Mouse (Mus musculus) gastrocnemius, adult 2 months (tissue): ENCODE measurements around the gene Triobp. TPM values are rescaled to one million over a fixed set of nuclear protein-coding genes. Genes with fewer than 3 reads are reported as not detected.

Experiments
- DNase-seq: peaks from one replicate; pipeline ENCODE4 v3.0.0; 2022
- H3K27ac ChIP-seq: fragments of 200-600 bp; 2 replicates; pipeline ENCODE4 v1.8.1; 2022; ENCODE audit warnings: mild to moderate bottlenecking
- H3K4me3 ChIP-seq: fragments of 200-600 bp; 2 replicates; pipeline ENCODE4 v1.8.1; 2022; ENCODE audit warnings: mild to moderate bottlenecking, moderate library complexity
- CTCF ChIP-seq: fragments of 200-600 bp; IDR thresholded peaks from 2 replicates; pipeline ENCODE4 v1.8.1; 2022; ENCODE audit warnings: antibody characterized with exemption, mild to moderate bottlenecking, moderate library complexity
- intact Hi-C: fragments of 180-260 bp; cut with DNase I; formaldehyde crosslinking; loops from one replicate; pipeline ENCODE4 v1.15.1; 2025
- total RNA-seq, 2 experiments: library from RNA; stranded (reverse); gene quantifications; 2 replicates each; pipeline ENCODE4 v1.2.3; 2021

The Triobp gene
- total RNA-seq, 2 experiments from 2014 or later, result 33.2 to 36.6 TPM

- DNase-seq, result peak; percentile 49
- no peak for TF ChIP-seq CTCF
- intact Hi-C loops, result loop anchor here (5.0 kb wide), 1 partner anchor 158 kb away; no protein-coding TSS in a partner anchor
Measured at GRCm38 (mm10) chr15:78914091-78914822, 33.3 kb upstream of the Triobp start.

GRCm38 (mm10) chr15:78914823-78915659 lies 32.5 kb upstream of the Triobp start:
- TF ChIP-seq CTCF, result no peak
- H3K27ac ChIP-seq, result no peak overlapping the region
- H3K4me3 ChIP-seq, result peak overlapping the region; percentile 74
- no peak for DNase-seq
- intact Hi-C loops, result loop anchor here (1.0 to 5.0 kb wide), 2 partner anchors 15 to 157 kb away; no protein-coding TSS in a partner anchor

More at GRCm38 (mm10) chr15:78914091-78914822, 33.3 kb upstream of the Triobp start:
- H3K27ac ChIP-seq, result peak overlapping the region; percentile 63
- peak overlapping the region; percentile 74 for H3K4me3 ChIP-seq

DNA sequence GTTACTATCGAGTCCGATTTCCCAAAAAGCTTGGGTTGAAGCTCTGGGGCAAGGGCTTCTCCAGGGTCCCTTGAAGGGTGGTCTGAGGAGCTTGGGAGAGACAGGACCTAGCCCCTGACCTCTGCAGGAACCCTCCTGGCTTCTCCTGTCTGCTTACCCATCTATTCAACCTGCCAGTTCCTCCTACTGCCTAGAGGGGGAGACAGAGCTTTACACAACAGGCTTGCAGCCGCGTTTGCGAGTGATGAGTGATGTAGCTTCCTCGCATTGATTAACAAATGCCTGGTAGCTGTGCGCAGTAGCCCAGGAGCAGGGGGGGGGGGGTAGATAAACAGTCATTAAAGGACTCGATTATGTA lies 31.9 kb upstream of the Triobp start:
- no peak overlapping the region for H3K4me3 ChIP-seq
- peak; percentile 73 for DNase-seq
- no peak overlapping the region for H3K27ac ChIP-seq
- TF ChIP-seq CTCF, result peak; percentile 89
- intact Hi-C loops, result loop anchor here (1.0 kb wide), 2 partner anchors 15 to 27 kb away; no protein-coding TSS in a partner anchor

DNA sequence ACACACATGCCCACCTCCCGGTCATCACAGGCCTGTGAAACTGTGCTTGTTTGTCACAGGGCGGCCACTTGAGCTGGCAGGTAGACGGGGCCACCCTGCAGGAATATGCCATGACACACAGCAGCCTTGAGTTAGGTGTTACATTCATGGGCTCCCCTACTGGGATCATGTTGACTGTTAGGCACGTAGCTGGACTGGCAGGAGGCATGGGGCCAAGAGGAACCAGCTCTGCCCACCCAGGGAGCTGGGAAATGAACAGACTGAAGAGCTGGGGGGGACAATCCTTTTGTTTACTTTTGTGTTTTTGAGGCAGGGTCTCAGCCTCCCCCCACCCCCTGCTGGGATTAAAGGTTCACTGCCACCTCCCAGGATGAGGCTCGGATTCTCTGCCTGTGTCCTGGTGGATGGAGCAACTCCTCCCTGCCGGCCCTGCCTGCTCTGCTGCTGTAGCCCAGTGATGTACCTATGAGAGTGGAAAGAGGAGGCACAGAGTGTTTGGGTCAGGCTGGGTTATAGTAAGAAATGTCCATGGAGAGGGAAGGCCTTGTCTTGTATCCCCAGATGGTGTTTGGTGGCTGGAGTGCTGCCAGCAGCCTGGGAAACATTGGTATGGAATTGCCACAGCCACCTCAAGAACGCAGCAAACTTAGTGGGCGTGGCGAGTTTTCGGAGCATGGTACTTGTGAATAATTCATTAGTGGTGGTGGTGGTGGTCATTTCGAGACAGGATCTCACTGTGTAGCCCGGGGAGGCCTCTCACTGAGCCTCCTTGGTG lies 31.3 kb upstream of the Triobp start:
- Histone ChIP-seq H3K27ac (no peak overlapping the region), H3K4me3 (no peak overlapping the region)
- no peak for DNase-seq
- no peak for TF ChIP-seq CTCF
- intact Hi-C loops, result loop anchor here (1.0 kb wide), 1 partner anchor 26 kb away; no protein-coding TSS in a partner anchor

GRCm38 (mm10) chr15:78918126-78918525 lies 29.4 kb upstream of the Triobp start:
- intact Hi-C loops, result no loop called here
- Histone ChIP-seq H3K4me3 (no peak overlapping the region), H3K27ac (peak overlapping the region; percentile 1; the same call in 1 of the 2 replicates)
- no peak for DNase-seq
- TF ChIP-seq CTCF, result no peak

DNA sequence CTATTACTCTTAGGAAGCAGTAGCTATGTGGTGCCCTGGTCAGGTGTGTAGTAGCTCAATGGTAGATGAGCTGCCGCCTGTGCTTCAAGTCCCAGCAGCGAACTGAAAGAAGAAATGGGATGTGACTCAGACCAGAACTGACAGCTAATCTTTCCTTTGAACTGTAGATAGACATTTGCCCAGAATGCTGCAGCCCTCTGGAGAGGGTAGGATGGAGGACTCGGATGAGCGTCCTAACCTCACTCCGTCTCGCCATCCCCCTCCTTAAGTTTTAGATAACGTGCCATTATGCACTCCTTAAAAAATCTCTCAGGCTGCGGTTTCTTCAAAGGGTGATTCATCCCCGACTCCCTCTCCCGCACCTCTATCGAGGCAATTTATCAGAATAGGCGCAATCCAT lies 27.6 kb upstream of the Triobp start:
- Histone ChIP-seq H3K4me3 (no peak overlapping the region), H3K27ac (no peak overlapping the region)
- intact Hi-C loops, result no loop called here
- DNase-seq, result no peak
- no peak for TF ChIP-seq CTCF

DNA sequence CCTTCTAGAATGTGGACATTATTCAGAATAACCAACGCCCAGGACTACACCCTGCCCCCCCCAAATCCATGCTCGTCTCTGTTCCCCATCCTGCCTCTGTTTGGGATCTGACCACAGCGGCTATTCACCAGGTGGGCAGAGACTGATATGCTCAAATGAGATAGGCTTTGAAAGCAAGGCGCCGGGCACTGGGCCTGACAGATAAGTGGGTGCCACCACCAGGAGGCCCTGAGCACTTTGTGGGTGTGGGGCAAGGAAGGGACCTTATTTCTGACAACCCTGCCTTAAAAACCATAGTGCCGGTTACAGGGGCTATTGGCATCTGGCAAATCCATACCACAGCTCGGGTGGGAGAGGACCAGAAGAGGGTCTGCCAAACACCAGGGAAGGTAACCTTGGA lies 24.8 kb upstream of the Triobp start:
- intact Hi-C loops, result no loop called here
- no peak for TF ChIP-seq CTCF
- H3K4me3 ChIP-seq, result no peak overlapping the region
- H3K27ac ChIP-seq, result no peak overlapping the region
- no peak for DNase-seq

- no peak overlapping the region for H3K27ac ChIP-seq
- intact Hi-C loops, result no loop called here
- no peak for TF ChIP-seq CTCF
- H3K4me3 ChIP-seq, result no peak overlapping the region
- DNase-seq, result no peak
Measured at GRCm38 (mm10) chr15:78923585-78923984, 23.9 kb upstream of the Triobp start.

GRCm38 (mm10) chr15:78925129-78925528 lies 22.4 kb upstream of the Triobp start:
- intact Hi-C loops, result no loop called here
- H3K4me3 ChIP-seq, result no peak overlapping the region
- TF ChIP-seq CTCF, result no peak
- H3K27ac ChIP-seq, result peak overlapping the region; percentile 95
- DNase-seq, result no peak

DNA sequence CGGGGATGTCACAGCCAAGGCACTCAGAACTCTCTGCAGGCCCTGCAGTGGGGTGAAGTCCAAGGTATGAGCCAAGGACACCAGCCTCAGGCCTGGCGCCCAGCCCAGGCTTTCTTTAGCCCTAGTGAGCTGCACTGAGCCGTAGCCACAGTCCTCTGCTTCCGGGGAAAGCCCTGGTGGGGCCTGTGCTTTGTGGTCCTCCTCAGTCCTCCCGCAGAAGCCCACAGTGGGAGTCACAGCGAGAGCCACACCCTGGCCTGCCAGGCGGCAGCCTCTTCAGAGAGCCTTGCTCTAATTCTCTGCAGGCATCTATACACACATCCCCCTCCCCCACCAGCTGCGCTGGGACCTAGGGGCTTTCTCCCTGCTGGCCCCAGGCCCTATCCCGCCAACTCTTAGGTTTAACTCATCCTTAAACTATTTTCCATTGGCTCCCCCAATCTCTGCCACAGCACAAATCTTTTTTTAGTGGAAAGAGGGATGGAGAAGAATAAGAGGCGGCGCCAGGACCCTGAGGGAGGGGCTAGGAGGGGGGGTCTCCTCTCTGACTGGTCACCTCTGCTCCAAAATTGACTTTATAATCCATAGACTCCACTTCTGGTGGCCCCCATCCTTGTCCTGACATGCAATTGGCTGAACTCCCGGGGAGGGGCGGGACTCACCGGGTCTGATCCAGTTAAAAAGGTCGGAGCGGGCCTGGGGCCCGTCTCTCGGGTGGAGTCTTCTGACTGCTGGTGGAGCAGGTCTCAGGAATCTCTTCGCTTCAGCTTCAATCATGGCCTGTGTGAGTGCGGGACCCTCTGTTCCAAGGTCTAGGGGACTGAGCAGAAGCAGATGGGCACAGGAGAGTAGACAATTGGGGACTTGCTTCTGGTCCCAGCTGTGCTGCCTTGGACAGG lies 21.3 kb upstream of the Triobp start, which contains the start of gene Lgals1:
Lgals1 (plus strand) TSS at position 705 of the 899 bp plus-strand sequence.
- no peak for TF ChIP-seq CTCF
- peak; percentile 94 for DNase-seq
- H3K27ac ChIP-seq, result peak within 1 kb of the TSS; percentile 95
- intact Hi-C loops, result no loop called here
- peak within 1 kb of the TSS; percentile 80 for H3K4me3 ChIP-seq

DNA sequence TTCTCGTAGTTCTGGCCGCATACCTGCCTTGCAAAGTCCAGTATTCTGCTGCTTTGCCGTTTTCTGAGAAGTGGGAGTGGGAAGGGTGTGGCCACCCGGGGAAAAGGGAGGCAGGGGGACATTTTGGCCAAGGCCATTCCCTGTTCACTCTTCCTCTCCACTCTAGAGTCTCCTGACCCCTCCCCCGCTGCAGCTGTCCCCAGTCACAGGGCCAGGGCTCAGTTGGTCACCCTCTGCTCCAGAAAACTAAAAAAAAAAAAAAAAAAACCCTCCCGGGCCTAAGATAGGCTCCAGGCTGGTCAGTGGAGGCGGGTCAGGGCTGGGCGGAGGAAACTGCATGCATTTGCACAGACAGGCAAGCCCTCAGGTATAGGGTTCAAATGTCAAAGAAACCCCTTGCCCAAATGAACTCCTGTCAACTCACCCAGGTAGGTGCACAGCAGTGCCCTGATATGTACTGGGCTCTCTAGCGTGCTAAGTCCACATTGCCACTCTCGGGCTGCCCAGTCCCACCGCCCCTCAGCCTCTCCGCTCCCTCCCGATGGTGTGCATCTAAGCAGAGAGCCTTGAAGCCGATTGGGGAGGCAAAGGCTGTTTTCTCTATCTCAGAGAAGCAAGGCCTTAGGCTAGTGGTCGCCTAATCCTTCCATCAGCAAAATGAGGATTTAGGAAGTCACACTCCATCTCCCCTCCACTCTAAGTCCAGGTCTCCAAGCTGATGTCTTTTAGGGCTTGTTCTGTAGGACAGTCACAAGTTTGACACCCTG lies 20.3 kb upstream of the Triobp start:
- Histone ChIP-seq H3K27ac (peak overlapping the region; percentile 95), H3K4me3 (peak overlapping the region; percentile 80)
- intact Hi-C loops, result no loop called here
- peak; percentile 78 for DNase-seq
- no peak for TF ChIP-seq CTCF
